Mouse (Mus musculus) 3134 (cell line): ENCODE data around the gene Gm45521.
A peak's percentile ranks its signal among the peaks of the same experiment; 100 is the strongest.

Source experiments
- DNase-seq: peaks from one replicate; pipeline ENCODE4 v3.0.0-alpha.2; 2011; ENCODE audit warnings: low spot score; ENCODE audit not compliant: insufficient read length; ENCODE audit errors: extremely low read depth

The Gm45521 gene

GRCm38 (mm10) chr14:7957049-7957448 lies at the start of gene Gm45521:
TSS of gene Gm45521 (plus strand) at chr14:7957288.
- no peak for DNase-seq

GRCm38 (mm10) chr14:7909472-7909871 lies 47.6 kb upstream of the Gm45521 start:
- no peak for DNase-seq

GRCm38 (mm10) chr14:7913842-7914241 lies 43.2 kb upstream of the Gm45521 start:
- no peak for DNase-seq

GRCm38 (mm10) chr14:7914461-7914860 lies 42.6 kb upstream of the Gm45521 start:
- no peak for DNase-seq

- DNase-seq, result no peak
Observed at GRCm38 (mm10) chr14:7918150-7918991, 38.7 kb upstream of the Gm45521 start.

- no peak for DNase-seq
Observed at GRCm38 (mm10) chr14:7919309-7919708, 37.8 kb upstream of the Gm45521 start.

GRCm38 (mm10) chr14:7919921-7920320 lies 37.2 kb upstream of the Gm45521 start:
- no peak for DNase-seq

GRCm38 (mm10) chr14:7921459-7921858 lies 35.6 kb upstream of the Gm45521 start:
- DNase-seq, result no peak

- no peak for DNase-seq
Observed at GRCm38 (mm10) chr14:7923635-7924034, 33.5 kb upstream of the Gm45521 start.

- no peak for DNase-seq
Observed at GRCm38 (mm10) chr14:7928362-7928761, 28.7 kb upstream of the Gm45521 start.

- no peak for DNase-seq
Observed at GRCm38 (mm10) chr14:7929029-7929428, 28.1 kb upstream of the Gm45521 start.

GRCm38 (mm10) chr14:7932151-7932550 lies 24.9 kb upstream of the Gm45521 start:
- DNase-seq, result no peak

GRCm38 (mm10) chr14:7934166-7934565 lies 22.9 kb upstream of the Gm45521 start:
- DNase-seq, result peak; percentile 71

- no peak for DNase-seq
Observed at GRCm38 (mm10) chr14:7937052-7937630, 19.9 kb upstream of the Gm45521 start.

GRCm38 (mm10) chr14:7938809-7939784 lies 18.0 kb upstream of the Gm45521 start:
- DNase-seq, result no peak

- DNase-seq, result no peak
Observed at GRCm38 (mm10) chr14:7941413-7941812, 15.7 kb upstream of the Gm45521 start.

GRCm38 (mm10) chr14:7943101-7943800 lies 13.8 kb upstream of the Gm45521 start:
- DNase-seq, result peak; percentile 69

GRCm38 (mm10) chr14:7943801-7944135 lies 13.3 kb upstream of the Gm45521 start:
- no peak for DNase-seq

- no peak for DNase-seq
Observed at GRCm38 (mm10) chr14:7944349-7945039, 12.6 kb upstream of the Gm45521 start.

- DNase-seq, result no peak
Observed at GRCm38 (mm10) chr14:7945261-7945660, 11.8 kb upstream of the Gm45521 start.
